20 mouse cellular contexts compared by ENCODE assay signal in genomic region chr6:72486307-72486706, GRCm38 (mm10). TPM values are rescaled to one million over a fixed set of nuclear protein-coding genes. Genes with fewer than 3 reads are reported as not detected.
"Had no signal": no experiment of that assay in that cellular context is flagged by ENCODE, and none has a peak within 500 bp of the region (broad histone marks: within the 10 kb centered on the region; RNA-seq: fewer than 3 reads in every experiment).

No protein-coding gene starts in this region.

- ATAC-seq: intestine, postnatal 0 days; midbrain, embryonic 15.5 days had no signal

- H3K36me3 ChIP-seq: limb, embryonic 13.5 days; liver, embryonic 15.5 days; midbrain, embryonic 15.5 days; neural tube, embryonic 15.5 days; stomach, embryonic 15.5 days had no signal

- H3K9ac ChIP-seq: limb, embryonic 13.5 days; liver, embryonic 15.5 days; lung, embryonic 14.5 days; midbrain, embryonic 15.5 days; neural tube, embryonic 15.5 days; stomach, embryonic 15.5 days had no signal

- DNase-seq: kidney, adult 8-10 months; kidney, postnatal 36 days; left cerebral cortex, postnatal 4 days; lung, embryonic 14.5 days; lung, postnatal 10 days; lung, postnatal 4 days; right cerebral cortex, adult 18-20 months; right cerebral cortex, postnatal 25 days; thymus, postnatal 36 days had no signal

- H3K27ac ChIP-seq: kidney, postnatal 0 days; layer of hippocampus, adult 2 months; limb, embryonic 13.5 days; liver, embryonic 15.5 days; midbrain, embryonic 15.5 days; neural tube, embryonic 15.5 days; stomach, embryonic 15.5 days had no signal

- H3K4me3 ChIP-seq: layer of hippocampus, adult 2 months; limb, embryonic 13.5 days; liver, embryonic 15.5 days; midbrain, embryonic 15.5 days; neural tube, embryonic 15.5 days; stomach, embryonic 15.5 days had no signal

- H3K9me3 ChIP-seq: limb, embryonic 13.5 days; liver, embryonic 15.5 days; midbrain, embryonic 15.5 days; neural tube, embryonic 15.5 days; stomach, embryonic 15.5 days had no signal

- H3K4me2 ChIP-seq: limb, embryonic 13.5 days; liver, embryonic 11.5 days; liver, embryonic 15.5 days; lung, embryonic 14.5 days; midbrain, embryonic 11.5 days; midbrain, embryonic 15.5 days; neural tube, embryonic 15.5 days; stomach, embryonic 15.5 days had no signal

- H3K4me1 ChIP-seq: midbrain, embryonic 15.5 days; neural tube, embryonic 15.5 days; stomach, embryonic 15.5 days had no signal

- H3K27me3 ChIP-seq: limb, embryonic 13.5 days; liver, embryonic 15.5 days; midbrain, embryonic 15.5 days; neural tube, embryonic 15.5 days; stomach, embryonic 15.5 days had no signal

RNA-seq across cellular contexts. Expression of gene Sh2d6, which starts 35.2 kb away (rescaled TPM):
- polyA plus RNA-seq: kidney, postnatal 0 days; liver, embryonic 11.5 days; liver, embryonic 15.5 days; lung, embryonic 14.5 days; neural tube, embryonic 11.5 days had no signal
